Mouse (Mus musculus) G1E (cell line): Measurements from ENCODE around the gene Prepl.

Experiments used
- CTCF ChIP-seq: IDR thresholded peaks from 2 replicates; pipeline ENCODE4 v1.5.1; 2012; ENCODE audit warnings: low read depth, low read length, inconsistent platforms, mixed read lengths
- GATA1 ChIP-seq: IDR thresholded peaks from 2 replicates; pipeline ENCODE4 v1.6.1; 2012; ENCODE audit warnings: borderline replicate concordance, low read length, inconsistent platforms, mixed read lengths
- GATA2 ChIP-seq: IDR thresholded peaks from 2 replicates; pipeline ENCODE4 v1.6.1; 2012; ENCODE audit warnings: low read depth, low read length, inconsistent platforms, borderline replicate concordance

DNA sequence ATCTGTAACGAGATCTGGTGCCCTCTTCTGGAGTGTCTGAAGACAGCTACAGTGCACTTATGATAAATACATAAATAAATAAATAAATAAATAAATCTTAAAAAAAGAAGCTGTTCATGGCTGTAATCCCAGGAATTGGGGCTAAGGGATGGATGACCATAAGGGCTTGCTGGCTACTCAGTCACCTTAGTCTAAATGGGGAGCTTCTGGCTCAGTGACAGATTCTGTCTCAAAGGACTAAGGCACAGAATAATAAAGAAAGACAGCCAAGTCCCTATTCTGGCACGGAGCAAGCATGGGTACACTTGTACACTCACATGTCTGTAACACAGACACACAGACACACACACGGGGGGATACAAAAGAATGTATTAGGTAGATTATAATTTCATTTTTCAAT lies 10.8 kb downstream of the Prepl start:
- TF ChIP-seq GATA1 (no peak), CTCF (no peak), GATA2 (no peak)
